Mouse (Mus musculus): ENCODE results near the gene Piezo1.

Piezo1 gene

GRCm38 (mm10) chr8:122538310-122539076 is 12.6 kb downstream of the Piezo1 start:
- DNase-seq, result no peak

- DNase-seq, result no peak
Observed at GRCm38 (mm10) chr8:122537812-122538211, 13.3 kb downstream of the Piezo1 start.

DNA sequence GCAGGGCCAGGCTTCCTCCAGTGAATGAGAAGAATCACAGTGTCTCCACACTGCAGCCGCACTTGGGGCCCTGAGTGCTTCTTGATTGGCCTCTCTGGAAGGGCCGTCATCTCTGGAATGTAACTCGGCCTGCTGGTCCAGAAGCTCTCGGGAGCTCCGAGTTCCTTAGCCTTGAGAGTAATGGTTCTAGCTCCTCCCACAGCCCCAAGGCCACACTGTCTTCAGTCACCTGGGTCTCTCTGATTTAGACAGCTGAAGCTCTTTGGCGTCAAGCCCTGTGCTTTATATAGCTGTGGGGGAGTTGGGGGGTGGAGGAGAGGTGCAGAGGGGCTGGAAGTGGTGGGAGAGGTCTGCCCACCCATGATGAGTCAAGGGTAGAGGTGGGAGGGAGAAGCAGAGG is 14.1 kb downstream of the Piezo1 start:
- peak; percentile 91 for DNase-seq

DNA sequence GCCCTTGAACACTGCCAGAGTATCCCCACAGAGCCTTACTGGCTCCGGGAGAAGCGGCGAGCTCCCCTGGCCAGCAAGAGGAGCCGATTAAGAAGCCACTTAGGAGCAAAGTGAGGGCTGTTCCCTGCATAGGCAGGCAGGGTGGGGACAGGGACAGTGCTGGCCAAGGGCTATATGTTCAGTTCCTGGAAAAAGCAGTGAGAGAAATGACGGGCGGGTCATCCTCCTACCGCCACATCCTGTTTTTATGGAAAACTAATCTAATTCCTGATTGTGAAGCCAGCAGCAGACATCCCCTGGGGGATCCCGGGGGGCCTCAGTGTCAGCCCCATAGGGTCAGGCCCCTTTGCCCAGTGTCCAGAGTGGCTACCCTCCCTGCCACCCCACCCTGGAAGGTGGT is 19.8 kb downstream of the Piezo1 start:
- DNase-seq, result peak; percentile 35

DNA sequence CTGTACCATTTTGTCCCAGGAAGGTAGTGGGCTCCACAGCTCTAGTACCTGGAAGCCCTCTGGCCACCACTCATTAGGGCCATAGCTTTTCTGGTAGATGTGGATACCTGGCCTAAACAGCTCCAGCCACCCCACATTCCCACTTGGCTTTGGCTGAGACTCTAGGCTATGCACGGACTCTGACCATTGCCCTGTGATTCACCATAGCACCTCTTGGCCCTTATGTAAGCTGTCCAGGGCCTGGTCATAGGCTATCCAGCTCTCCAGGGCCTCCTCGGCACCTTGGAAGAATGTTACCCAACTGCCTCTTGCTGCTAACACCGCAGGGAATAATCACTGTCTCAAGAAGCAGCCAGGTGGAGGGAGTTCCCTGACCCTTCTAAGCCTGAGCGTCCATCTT is 22.0 kb downstream of the Piezo1 start:
- DNase-seq, result peak; percentile 32

DNA sequence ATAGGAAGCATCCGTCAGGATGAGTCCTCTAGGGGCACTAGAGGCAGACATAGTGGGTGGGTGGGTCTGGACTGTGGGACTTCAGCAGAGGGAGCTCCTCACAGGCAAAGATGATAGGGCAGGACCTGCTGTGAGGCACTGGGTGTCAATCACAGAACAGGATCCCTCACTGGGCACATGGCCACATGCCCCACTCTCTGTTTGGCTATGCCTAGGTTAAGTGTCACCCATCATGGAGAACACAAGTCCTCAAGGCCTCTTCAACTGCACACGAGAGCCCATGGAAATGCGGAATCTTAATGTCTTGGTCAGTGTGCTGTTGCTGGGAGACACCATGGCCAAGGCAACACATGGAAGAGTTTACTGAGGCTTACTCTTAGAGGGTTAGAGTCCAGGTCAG is 23.2 kb downstream of the Piezo1 start:
- peak; percentile 54 for DNase-seq

DNA sequence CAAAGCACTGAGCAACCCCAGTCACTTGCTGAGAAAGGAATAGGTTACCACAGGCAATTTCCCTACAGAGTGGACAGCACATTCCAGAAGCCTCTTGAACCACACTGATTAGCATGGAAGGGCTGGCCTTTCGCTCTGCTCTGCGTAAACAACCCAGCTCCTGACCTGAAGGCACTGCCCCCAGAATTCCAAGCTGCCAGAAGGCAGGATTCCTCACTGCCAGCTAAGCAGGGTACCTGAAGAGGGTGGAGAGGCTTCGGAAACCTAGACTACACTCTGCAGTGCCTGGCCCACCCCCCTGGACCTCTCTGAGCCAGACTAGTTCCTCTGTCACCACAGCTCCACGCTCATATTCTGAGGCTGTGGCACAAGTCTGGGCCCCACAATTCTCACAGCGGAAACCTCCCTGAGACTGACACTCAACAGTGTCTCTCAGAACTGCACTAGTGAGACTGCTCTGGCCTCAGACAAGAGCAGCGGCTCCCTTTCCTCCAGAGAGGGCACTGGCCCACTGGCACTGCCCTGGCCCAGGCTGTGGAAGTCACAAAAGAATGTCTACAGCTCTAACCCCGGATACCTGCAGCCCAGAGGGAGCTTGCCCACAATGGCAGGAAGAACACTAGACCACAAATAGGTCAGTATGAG is 24.5 kb downstream of the Piezo1 start:
- DNase-seq, result peak; percentile 66

- DNase-seq, result no peak
Observed at GRCm38 (mm10) chr8:122526084-122526483, 25.0 kb downstream of the Piezo1 start.

DNA sequence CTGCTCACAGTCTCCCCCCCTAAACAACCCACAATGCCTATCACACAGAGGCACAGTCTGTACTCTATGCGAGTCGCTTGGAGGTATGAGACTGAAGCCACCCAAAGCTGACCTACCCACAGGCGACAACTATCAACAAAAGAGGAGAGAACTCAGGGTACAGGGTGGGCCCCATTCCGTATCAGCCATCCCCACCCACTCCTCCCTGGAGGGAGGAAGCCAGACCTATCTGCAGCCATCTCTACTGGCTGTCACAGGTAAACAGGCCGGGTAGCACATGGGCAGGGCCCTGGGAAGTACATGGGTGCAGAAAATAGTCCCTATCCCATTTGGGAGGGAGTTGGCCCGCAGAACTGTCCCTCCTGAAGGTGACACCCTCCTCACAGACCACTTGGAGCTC is 26.1 kb downstream of the Piezo1 start:
- peak; percentile 40 for DNase-seq

DNA sequence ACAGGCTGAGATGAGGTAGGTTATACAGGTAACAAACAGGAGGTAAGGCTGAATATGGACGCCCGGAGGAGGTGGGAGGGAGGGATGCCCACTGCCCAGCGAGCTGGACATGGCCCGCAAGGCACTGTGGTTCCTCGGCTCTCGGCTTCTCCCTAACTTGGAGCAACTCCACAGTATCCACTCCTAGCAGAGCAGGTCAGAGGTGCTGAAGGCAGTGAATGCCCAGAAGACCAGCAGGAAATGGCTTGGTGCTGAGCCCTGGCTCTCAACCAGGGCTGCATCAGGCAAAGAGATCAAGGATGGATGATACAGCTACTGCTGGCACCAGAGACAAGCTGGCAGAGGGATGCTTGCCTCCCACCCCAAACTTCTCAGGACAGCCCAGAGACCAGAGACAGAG is 26.6 kb downstream of the Piezo1 start:
- peak; percentile 52 for DNase-seq

- DNase-seq, result no peak
Observed at GRCm38 (mm10) chr8:122523652-122524360, 27.3 kb downstream of the Piezo1 start.

DNA sequence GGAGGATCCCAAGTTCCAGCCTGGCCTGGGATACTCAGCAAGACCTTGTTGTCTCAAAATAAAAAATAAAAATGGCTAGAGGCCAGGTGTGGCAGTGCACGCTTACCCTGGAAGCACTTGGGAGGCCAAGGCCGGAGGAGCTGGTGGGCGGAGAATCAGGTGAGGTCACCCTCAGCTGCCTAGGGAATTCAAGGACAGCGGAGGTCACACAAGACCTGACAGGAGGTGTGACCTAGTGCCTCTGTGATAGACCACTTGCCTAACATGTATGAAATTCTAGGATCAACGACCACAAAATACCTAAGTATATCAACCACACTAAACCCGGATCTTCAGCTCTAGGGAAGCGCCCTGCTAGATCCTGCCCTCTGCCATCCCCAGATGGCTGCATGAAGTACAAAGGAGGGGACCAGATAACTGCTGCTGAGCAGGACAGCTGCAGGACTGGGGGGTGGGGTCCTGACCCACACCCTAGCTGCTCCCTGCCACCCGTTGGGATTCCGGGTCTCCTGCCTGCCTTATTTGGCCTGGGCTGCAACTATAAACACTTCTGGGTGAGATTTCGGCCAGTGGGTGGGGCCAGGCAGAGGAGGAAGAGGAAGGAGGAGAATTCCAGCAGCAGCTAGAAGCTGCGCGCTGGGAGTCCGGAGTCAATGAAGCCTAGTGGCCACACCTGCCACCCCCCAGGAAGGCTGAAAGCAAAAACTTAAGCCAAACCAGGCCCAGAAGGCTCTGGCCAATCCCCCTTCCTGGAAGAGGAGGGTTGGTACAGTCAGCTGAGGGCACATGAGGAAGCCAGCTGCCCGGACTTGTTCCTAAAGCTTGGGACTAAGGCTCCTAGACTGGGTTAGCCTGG is 28.1 kb downstream of the Piezo1 start:
- peak; percentile 91 for DNase-seq

DNA sequence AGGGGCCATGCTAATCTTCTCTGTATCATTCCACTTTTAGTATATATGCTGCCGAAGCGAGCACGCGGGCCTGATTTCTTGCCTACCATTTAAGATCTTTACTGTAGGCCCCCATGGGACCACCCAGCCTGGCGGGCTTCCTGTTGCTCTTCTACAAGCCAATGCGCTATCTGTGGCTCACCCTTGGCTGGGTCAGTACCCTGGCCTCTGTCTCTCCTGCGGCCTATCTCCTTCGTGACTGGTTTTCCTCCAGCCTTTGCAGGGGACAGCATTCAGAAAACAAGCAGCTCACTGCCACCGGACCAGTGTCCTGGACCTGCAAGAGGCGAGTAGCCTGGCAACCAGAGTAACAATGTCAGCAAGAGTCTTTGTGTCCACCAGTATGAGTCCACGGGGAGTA is 30.5 kb downstream of the Piezo1 start:
- DNase-seq, result no peak

- peak; percentile 77 for DNase-seq
Observed at GRCm38 (mm10) chr8:122517541-122518190, 33.5 kb downstream of the Piezo1 start.

DNA sequence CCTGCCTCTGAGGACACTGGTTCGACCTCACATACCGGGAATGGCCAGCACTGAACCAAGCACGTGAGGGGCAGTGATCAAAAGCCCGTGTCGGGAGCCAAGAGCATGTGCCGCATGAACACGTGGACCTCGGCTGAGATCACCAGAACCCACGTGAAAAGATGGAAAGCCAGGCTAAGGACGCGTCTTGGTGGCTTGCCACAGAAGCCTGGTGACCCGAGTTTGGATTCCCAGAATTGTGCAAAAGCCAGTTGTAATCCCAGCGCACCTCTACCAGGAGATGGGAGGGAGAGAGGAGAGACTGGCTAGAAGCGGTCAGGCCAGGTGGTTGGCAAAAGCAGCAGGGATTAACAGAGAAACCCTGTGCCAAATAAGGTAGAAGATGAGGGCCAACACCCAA is 35.4 kb downstream of the Piezo1 start:
- DNase-seq, result no peak

DNA sequence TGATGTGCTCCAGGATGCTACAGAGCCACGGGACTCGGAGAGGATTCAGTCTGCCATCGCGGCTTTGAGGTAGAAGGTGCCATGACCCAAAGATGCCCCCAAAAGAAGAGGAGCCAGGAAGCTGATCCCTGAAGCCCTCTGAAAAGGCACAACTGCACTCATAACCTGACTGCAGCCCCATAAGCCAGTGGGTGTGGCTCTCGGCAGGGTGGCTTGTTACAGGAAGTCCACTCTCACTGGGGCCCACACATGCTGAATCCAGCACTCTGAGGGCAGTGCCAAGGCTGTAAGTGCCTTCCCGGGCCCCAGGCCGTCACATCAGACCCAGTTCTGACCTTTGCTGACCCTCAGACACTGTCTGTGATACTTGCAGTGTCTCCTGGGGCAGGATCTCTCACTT is 38.7 kb downstream of the Piezo1 start:
- DNase-seq, result no peak

DNA sequence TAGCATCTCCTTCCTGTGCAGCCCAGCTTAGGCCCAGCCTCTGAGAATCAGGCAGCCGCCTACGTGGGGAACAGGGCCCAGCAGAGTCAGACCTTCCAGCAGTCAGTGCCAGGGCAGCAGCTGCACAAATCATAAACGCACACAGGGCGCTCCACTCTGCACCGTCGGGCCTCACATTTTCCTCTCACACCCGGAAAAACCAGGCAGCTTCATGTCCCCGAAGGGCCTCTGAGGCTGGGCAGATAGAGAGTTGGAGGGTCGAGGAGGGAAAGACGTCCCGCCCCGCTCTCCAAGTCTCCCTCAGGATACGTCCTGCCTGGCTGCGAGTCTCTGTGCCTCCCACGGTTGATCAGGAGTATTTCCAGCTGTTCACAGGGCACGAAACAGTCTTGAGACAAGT is 39.6 kb downstream of the Piezo1 start:
- peak; percentile 48 for DNase-seq

- DNase-seq, result peak; percentile 92
Observed at GRCm38 (mm10) chr8:122500856-122501255, 50.3 kb downstream of the Piezo1 start.

DNA sequence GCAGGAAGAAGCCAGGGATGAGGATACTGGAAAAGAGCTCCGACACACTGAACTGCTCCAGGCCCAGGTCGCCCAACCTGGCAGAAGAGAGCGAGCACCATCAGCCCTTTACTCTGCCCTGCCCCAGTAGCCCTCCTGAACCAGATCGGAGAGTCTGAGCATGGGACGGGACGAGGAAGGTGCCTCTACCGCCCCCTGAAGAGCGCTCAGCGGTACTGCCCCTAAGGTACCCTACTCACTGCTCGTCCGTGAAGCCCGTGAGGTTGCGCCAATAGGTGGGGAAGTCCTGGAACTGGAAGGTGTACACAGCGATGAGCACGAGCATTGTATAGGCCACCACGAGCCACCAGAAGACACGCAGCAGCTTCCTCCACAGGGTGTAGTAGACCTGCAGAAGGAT is 53.2 kb downstream of the Piezo1 start:
- no peak for DNase-seq

DNA sequence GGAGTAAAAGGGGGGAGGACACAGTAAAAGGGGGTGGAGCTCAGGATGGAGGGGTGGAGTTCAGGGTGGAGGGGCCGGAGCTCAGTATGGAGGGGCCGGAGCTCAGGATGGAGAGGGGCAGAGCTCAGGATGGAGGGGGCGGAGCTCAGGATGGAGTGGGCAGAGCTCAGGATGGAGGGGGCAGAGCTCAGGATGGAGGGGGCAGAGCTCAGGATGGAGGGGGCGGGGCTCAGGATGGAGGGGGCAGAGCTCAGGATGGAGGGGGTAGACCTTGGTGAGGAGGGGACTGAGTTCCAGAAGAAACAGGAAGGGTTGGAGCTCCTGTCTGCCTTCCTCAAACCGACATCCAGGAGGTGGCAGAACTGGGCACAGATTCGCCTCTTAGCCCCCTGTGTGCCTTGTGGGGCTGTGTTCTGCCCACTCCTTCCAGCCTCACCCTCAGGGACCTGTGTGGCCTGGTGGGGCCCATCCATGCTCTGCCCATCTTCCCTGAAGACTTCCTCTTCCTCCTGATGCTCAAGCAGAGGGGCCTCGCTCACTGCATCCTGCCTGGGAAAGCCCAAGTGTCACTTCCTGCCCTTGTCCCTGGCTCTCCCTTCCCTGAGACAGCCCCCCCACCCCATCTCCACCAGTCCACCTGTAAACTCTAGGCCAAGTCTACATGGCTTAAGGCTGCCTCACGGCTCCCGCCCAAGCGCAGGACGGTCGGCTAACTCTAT is 54.0 kb downstream of the Piezo1 start:
- peak; percentile 18 for DNase-seq

- DNase-seq, result no peak
Observed at GRCm38 (mm10) chr8:122488387-122488786, 62.7 kb downstream of the Piezo1 start.

DNA sequence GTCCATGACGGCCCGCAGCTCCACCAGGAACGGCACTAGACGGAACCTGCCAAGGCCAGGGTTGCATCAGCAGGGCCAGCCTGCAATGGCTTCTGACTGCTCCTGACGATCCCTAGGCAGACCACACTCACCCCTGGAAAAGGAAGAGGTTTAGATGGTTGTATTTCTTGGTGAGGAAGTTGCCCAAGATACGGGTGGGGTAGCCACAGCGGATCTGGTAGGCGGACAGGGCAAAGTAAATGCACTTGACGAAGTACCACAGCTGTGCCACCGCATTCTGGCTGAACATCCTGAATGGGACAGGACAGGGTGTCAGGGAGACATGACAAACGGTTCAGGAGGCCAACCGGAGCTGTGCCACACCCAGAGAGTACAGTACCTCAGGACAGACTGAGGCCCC is 66.3 kb downstream of the Piezo1 start:
- peak; percentile 54 for DNase-seq
